Mouse (Mus musculus) cerebellum, adult 11 months (tissue): ENCODE results near the gene Kdelc2.

Experiments
- DNase-seq: peaks from one replicate; pipeline ENCODE4 v3.0.0; 2022

Gene Kdelc2

GRCm38 (mm10) chr9:53387431-53387830 lies 3.6 kb downstream of the Kdelc2 start:
- DNase-seq, result no peak

GRCm38 (mm10) chr9:53389109-53389508 lies 5.3 kb downstream of the Kdelc2 start:
- no peak for DNase-seq

GRCm38 (mm10) chr9:53390136-53390535 lies 6.3 kb downstream of the Kdelc2 start:
- no peak for DNase-seq

GRCm38 (mm10) chr9:53397685-53398387 lies 14.0 kb downstream of the Kdelc2 start:
- no peak for DNase-seq

- DNase-seq, result peak; percentile 69
Observed at GRCm38 (mm10) chr9:53398388-53398700, 14.5 kb downstream of the Kdelc2 start.

- no peak for DNase-seq
Observed at GRCm38 (mm10) chr9:53399537-53399936, 15.7 kb downstream of the Kdelc2 start.

- DNase-seq, result no peak
Observed at GRCm38 (mm10) chr9:53400696-53401095, 16.9 kb downstream of the Kdelc2 start.

GRCm38 (mm10) chr9:53401146-53401545 lies 17.3 kb downstream of the Kdelc2 start:
- no peak for DNase-seq

- no peak for DNase-seq
Observed at GRCm38 (mm10) chr9:53402291-53402711, 18.5 kb downstream of the Kdelc2 start, which contains the start of gene 4930550C14Rik. TSS of gene 4930550C14Rik (plus strand) at chr9:53402325.

- no peak for DNase-seq
Observed at GRCm38 (mm10) chr9:53402991-53403390, 19.2 kb downstream of the Kdelc2 start.

GRCm38 (mm10) chr9:53404050-53404752 lies 20.4 kb downstream of the Kdelc2 start:
- DNase-seq, result no peak

GRCm38 (mm10) chr9:53404753-53405722 lies 21.2 kb downstream of the Kdelc2 start:
- peak; percentile 44 for DNase-seq

GRCm38 (mm10) chr9:53408548-53408947 lies 24.7 kb downstream of the Kdelc2 start:
- no peak for DNase-seq

- no peak for DNase-seq
Observed at GRCm38 (mm10) chr9:53408953-53409361, 25.1 kb downstream of the Kdelc2 start.

GRCm38 (mm10) chr9:53409427-53409826 lies 25.6 kb downstream of the Kdelc2 start:
- no peak for DNase-seq

- no peak for DNase-seq
Observed at GRCm38 (mm10) chr9:53422133-53422896, 38.5 kb downstream of the Kdelc2 start.

- DNase-seq, result no peak
Observed at GRCm38 (mm10) chr9:53426726-53427125, 42.9 kb downstream of the Kdelc2 start.

GRCm38 (mm10) chr9:53427638-53428037 lies 43.8 kb downstream of the Kdelc2 start:
- no peak for DNase-seq

- no peak for DNase-seq
Observed at GRCm38 (mm10) chr9:53435830-53436570, 52.2 kb downstream of the Kdelc2 start.

GRCm38 (mm10) chr9:53450609-53451008 lies 66.8 kb downstream of the Kdelc2 start:
- DNase-seq, result no peak
